Mouse (Mus musculus): ENCODE measurements around the gene Pias3. TPM values are rescaled to one million over a fixed set of nuclear protein-coding genes. Genes with fewer than 3 reads are reported as not detected.

Pias3 gene
- polyA plus RNA-seq, 1 experiment from 2014 or later, result 33.9 TPM

DNA sequence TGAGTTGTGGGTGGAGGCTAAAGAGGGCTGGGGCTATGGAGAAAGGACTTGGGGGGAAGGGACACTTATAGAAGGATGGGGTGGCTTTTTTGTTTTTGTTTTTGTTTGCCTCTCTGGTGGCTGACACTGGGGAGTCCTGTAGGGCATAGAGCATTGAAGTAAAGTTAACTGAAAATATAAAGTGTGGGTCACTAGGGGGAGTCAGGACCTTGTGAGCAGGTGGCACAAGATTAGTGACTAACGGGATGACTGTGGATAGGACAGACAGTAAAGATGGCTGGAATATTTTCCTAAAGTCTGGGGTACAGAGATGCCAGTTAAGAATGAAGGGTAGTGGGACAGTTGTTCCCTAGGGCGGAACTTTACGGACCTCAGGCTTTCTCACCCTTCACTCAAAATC, 5.9 kb upstream of the Pias3 start:
- peaks cover 10% of the 10 kb centered on the region for H3K4me1 ChIP-seq (replicated peaks)
- no peak overlapping the region for H3K27ac ChIP-seq
- peaks cover 11% of the 10 kb centered on the region; the same call in 1 of the 2 replicates for H3K27me3 ChIP-seq
- no peaks in the 10 kb centered on the region for H3K36me3 ChIP-seq
- no peak overlapping the region for H3K9ac ChIP-seq (replicated peaks)
- no peaks in the 10 kb centered on the region for H3K9me3 ChIP-seq
- H3K4me3 ChIP-seq (replicated peaks), result no peak overlapping the region
- 47% methylated on average over 3 of the region's 3 CpGs for WGBS
- ATAC-seq, result no peak
- H3K4me2 ChIP-seq (replicated peaks), result no peak overlapping the region

DNA sequence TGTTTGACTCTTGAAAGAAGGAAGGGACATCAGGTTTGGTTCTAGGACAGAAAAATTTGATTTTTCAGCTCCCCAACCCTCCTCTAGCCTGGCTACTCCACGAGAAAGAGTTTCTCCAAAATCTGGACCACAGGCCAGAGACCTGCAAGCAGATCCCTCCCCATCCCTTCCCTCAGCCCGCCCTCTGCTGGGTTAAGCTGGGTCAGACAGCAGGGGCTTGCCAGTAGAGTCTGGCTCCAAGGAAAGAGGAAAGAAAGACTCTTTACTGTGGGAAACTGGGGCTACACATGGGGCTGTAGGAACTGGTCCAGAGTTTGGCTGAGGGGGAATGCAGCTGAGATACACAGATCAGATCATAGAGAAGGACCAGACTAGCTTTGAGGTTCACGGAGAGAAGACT, 3.7 kb upstream of the Pias3 start:
- 19% methylated on average over 3 of the region's 3 CpGs for WGBS
- no peak overlapping the region for H3K27ac ChIP-seq
- H3K9me3 ChIP-seq, result no peaks in the 10 kb centered on the region
- no peak for ATAC-seq
- 0 out of 2 replicates have a peak, but pooled peaks cover 8% of the 10 kb centered on the region for H3K27me3 ChIP-seq
- no peak overlapping the region for H3K9ac ChIP-seq (replicated peaks)
- no peaks in the 10 kb centered on the region for H3K36me3 ChIP-seq
- H3K4me2 ChIP-seq (replicated peaks), result no peak overlapping the region
- no peak overlapping the region for H3K4me3 ChIP-seq (replicated peaks)
- peaks cover 19% of the 10 kb centered on the region for H3K4me1 ChIP-seq (replicated peaks)

DNA sequence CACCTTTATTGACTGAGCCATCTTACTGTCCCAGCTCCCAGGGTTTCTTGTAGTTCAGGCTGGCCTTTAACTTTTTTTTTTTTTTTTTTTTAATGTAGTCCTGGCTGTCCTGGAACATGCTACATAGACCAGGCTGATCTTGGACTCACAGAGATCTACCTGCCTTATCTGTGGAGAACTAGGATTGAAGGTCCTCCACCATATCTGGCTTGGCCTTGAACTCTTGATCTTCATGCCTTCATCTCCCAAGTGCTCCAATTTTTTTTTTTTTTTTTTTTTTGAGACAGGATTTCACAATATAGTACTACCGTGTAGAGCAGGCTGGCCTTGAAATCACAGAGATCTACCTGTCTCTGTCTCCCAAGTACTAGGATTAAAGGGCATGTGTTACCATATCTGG, 2.6 kb upstream of the Pias3 start:
- Histone ChIP-seq H3K4me2 (replicated peaks) (no peak overlapping the region), H3K9ac (replicated peaks) (no peak overlapping the region), H3K27ac (no peak overlapping the region), H3K36me3 (no peaks in the 10 kb centered on the region), H3K4me1 (replicated peaks) (peaks cover 28% of the 10 kb centered on the region), H3K27me3 (0 out of 2 replicates have a peak, but pooled peaks cover 3% of the 10 kb centered on the region), H3K9me3 (no peaks in the 10 kb centered on the region), H3K4me3 (replicated peaks) (no peak overlapping the region)
- ATAC-seq, result no peak
- WGBS, result 91% methylated on average over 1 of the region's 1 CpGs

DNA sequence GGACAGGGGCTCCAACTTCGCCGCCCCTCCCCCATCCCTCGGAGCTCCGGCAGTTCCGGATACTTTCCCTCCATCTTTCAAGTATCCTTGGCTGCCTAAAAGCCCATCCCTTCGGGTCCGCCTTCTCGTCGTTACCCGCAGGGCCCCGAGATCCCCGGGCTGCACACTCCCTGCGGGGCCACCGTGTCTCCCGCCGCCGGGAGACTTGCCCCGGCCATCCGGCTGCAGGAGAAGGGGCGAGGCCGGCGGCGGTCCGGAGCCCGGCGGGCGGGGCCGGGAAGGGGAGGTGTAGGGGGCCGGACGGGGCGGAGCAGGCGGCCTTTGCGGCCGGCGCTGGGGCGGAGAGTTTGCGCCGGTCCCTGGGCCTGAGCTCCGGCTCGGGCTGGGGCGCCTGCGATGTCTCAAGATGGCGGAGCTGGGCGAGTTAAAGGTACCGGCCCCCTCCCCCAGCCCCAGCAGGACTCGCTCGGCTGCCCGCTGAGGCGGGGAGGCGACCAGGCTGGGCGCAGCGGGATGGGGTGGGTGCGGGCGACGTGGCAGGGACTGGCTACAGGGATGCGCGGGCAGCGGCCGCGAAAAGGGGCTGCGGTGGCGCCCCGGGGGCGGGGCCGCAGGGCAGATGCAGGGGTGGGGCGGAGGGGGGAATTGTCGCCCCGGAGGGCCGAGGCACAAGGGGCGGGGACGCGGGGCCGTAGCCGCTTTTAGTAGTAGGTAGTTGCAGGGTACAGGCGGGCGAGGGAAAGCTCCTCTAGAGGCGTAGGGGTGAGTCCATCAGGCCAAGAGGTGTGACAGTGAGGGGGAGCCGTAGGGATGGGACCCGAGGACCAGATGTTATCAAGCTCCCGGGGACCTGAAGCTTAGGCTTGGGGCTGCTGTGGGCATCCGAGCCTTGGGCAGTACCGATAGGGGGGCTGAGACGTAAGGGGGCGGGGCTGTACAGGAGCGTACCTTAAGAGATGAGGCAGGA, 865 bp downstream of the Pias3 start:
- Histone ChIP-seq H3K9me3 (no peaks in the 10 kb centered on the region), H3K4me2 (replicated peaks) (peak overlapping the region; percentile 78), H3K36me3 (peaks cover 26% of the 10 kb centered on the region), H3K4me1 (replicated peaks) (peaks cover 26% of the 10 kb centered on the region), H3K4me3 (replicated peaks) (peak overlapping the region; percentile 82), H3K27me3 (0 out of 2 replicates have a peak, but pooled peaks cover 3% of the 10 kb centered on the region), H3K9ac (replicated peaks) (peak overlapping the region; percentile 88), H3K27ac (peak overlapping the region; percentile 92)
- WGBS, result under 1% methylated on average over 77 of the region's 85 CpGs
- peak; percentile 91 for ATAC-seq

DNA sequence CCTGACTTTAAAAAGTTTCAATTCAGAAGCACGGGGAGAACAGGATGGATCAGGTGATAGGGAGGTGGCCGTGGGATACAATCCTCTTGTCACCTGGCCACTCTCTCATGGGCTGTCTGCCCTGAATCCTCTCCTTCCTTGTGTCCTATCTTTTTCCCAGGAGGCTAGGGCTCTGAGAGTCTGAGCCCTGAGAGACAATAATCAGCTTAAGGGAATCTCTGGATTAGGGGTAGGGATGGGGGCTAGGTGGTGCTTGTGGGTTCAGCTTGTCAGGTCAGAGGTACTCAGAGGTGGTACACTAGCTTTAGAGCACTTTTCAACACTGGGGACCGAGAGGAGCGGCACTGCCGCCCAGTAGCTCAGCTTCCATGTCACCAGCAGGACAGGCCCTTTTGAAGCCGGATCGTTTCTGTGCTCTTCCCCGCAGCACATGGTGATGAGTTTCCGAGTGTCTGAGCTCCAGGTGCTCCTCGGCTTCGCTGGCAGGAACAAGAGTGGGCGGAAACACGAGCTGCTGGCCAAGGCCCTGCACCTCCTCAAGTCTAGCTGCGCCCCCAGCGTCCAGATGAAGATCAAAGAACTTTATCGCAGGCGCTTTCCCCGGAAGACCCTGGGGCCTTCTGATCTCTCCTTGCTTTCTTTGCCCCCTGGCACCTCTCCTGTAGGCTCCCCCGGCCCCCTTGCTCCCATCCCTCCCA, 3.0 kb downstream of the Pias3 start:
- Histone ChIP-seq H3K27ac (no peak overlapping the region), H3K4me1 (replicated peaks) (peaks cover 26% of the 10 kb centered on the region), H3K9ac (replicated peaks) (no peak overlapping the region), H3K4me3 (replicated peaks) (no peak overlapping the region), H3K27me3 (no peaks in the 10 kb centered on the region), H3K36me3 (peaks cover 44% of the 10 kb centered on the region), H3K9me3 (no peaks in the 10 kb centered on the region), H3K4me2 (replicated peaks) (no peak overlapping the region)
- 57% methylated on average over 19 of the region's 19 CpGs for WGBS
- ATAC-seq, result no peak

DNA sequence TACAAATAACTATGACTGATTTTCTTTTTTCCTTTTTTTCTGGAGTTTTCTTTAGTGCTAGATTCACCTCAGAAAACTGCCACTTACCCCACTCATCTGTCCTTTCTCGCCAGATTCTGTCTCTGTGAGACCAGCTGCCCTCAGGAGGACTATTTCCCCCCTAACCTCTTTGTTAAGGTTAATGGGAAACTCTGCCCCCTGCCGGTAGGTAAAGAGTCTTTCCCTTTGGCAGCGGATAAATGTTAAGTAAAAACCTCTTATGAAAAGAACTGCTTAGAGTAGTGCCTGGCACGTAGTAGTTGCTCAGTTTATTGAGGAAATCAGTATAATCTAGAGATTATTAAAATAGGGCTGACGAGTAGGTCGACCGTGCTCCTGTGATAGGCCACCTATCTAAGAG, 4.2 kb downstream of the Pias3 start:
- no peaks in the 10 kb centered on the region for H3K9me3 ChIP-seq
- H3K36me3 ChIP-seq, result peaks cover 57% of the 10 kb centered on the region
- ATAC-seq, result no peak
- H3K27ac ChIP-seq, result no peak overlapping the region
- no peak overlapping the region for H3K4me2 ChIP-seq (replicated peaks)
- no peak overlapping the region for H3K9ac ChIP-seq (replicated peaks)
- 52% methylated on average over 7 of the region's 7 CpGs for WGBS
- H3K4me1 ChIP-seq (replicated peaks), result peaks cover 26% of the 10 kb centered on the region
- H3K4me3 ChIP-seq (replicated peaks), result no peak overlapping the region
- H3K27me3 ChIP-seq, result no peaks in the 10 kb centered on the region

DNA sequence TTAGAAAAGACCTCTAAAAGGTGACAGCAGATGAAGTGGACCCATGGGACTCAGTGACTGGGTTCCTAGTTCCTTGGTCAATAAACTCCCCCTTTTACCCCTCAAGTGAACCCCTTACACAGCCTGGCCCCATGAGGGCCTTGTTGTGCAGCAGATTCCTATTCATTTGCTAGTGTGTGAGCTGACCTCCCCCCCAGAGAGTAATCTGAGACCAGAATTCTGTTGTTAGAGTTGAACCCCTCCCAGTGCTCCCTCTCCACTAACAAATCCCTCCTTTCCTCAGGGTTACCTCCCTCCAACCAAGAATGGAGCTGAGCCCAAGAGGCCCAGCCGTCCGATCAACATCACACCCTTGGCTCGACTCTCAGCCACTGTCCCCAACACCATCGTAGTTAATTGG, 4.8 kb downstream of the Pias3 start:
- Histone ChIP-seq H3K27me3 (no peaks in the 10 kb centered on the region), H3K36me3 (peaks cover 63% of the 10 kb centered on the region), H3K27ac (no peak overlapping the region), H3K9me3 (no peaks in the 10 kb centered on the region), H3K9ac (replicated peaks) (no peak overlapping the region), H3K4me1 (replicated peaks) (peaks cover 21% of the 10 kb centered on the region), H3K4me3 (replicated peaks) (no peak overlapping the region), H3K4me2 (replicated peaks) (no peak overlapping the region)
- 89% methylated on average over 4 of the region's 4 CpGs for WGBS
- no peak for ATAC-seq

DNA sequence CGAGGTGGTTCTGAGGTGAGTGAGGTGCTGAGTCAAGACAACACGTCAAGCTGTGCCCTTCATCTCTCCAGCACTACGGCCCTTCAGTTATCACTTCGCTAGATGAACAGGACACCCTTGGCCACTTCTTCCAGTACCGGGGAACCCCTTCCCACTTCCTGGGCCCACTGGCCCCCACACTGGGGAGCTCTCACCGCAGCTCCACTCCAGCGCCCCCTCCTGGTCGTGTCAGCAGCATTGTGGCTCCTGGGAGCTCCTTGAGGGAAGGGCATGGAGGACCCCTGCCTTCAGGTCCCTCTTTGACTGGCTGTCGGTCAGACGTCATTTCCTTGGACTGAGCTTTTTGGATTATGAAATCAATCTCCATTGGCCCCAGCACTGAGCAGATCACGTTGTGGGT, 8.6 kb downstream of the Pias3 start:
- H3K9ac ChIP-seq (replicated peaks), result no peak overlapping the region
- ATAC-seq, result no peak
- peaks cover 61% of the 10 kb centered on the region for H3K36me3 ChIP-seq
- H3K4me1 ChIP-seq (replicated peaks), result peaks cover 9% of the 10 kb centered on the region; the same call in 1 of the 2 replicates
- H3K27me3 ChIP-seq, result peaks cover 12% of the 10 kb centered on the region
- H3K9me3 ChIP-seq, result no peaks in the 10 kb centered on the region
- H3K27ac ChIP-seq, result no peak overlapping the region
- 71% methylated on average over 11 of the region's 11 CpGs for WGBS
- no peak overlapping the region for H3K4me3 ChIP-seq (replicated peaks)
- H3K4me2 ChIP-seq (replicated peaks), result no peak overlapping the region

DNA sequence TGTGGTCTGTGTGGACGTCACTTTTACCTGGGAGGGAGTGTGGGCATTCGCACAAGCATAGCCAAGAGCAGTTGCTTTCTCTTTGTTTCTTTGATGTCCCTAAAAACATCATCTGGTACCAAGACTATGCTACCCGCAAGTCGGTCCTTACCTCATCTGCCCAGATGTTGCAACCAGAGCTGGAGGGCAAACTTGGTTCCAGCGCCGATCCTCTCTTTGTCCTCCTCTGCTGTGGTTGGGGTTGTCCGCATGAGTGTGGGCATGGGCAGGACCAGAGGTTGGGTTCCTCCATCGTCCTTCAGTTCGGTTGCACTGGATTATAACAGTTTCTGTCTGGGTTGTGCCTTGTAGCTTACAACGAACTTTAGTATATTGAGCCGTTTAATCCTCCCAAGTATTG, 10.0 kb downstream of the Pias3 start:
- Histone ChIP-seq H3K27ac (no peak overlapping the region), H3K4me1 (replicated peaks) (peaks cover 9% of the 10 kb centered on the region; the same call in 1 of the 2 replicates), H3K9me3 (no peaks in the 10 kb centered on the region), H3K4me2 (replicated peaks) (no peak overlapping the region), H3K4me3 (replicated peaks) (no peak overlapping the region), H3K27me3 (peaks cover 12% of the 10 kb centered on the region), H3K9ac (replicated peaks) (no peak overlapping the region), H3K36me3 (peaks cover 63% of the 10 kb centered on the region)
- ATAC-seq, result no peak
- WGBS, result 91% methylated on average over 11 of the region's 11 CpGs

DNA sequence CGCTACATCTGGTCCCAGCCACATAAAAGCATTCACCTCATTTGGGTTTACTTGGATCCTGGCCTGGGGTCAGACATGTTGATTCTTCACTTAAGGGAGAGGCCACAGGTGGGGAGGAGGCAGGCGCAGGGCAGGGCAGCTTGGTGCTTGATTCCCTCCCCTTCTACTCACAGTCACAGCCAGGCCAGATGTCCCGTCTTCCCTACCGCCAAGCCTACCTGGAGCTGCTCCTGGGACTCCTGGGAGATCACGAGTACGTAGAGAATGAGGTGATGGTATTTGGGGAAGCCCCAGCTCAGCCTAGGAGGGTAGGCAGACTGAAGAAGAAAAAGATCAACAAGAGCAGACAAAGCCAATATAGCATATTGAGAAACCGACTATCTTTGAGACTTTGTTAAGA, 10.8 kb downstream of the Pias3 start:
- Histone ChIP-seq H3K9ac (replicated peaks) (no peak overlapping the region), H3K36me3 (peaks cover 63% of the 10 kb centered on the region), H3K27ac (no peak overlapping the region), H3K9me3 (no peaks in the 10 kb centered on the region), H3K4me1 (replicated peaks) (peaks cover 9% of the 10 kb centered on the region; the same call in 1 of the 2 replicates), H3K4me2 (replicated peaks) (no peak overlapping the region), H3K4me3 (replicated peaks) (no peak overlapping the region), H3K27me3 (peaks cover 12% of the 10 kb centered on the region)
- WGBS, result 78% methylated on average over 7 of the region's 7 CpGs
- ATAC-seq, result no peak

DNA sequence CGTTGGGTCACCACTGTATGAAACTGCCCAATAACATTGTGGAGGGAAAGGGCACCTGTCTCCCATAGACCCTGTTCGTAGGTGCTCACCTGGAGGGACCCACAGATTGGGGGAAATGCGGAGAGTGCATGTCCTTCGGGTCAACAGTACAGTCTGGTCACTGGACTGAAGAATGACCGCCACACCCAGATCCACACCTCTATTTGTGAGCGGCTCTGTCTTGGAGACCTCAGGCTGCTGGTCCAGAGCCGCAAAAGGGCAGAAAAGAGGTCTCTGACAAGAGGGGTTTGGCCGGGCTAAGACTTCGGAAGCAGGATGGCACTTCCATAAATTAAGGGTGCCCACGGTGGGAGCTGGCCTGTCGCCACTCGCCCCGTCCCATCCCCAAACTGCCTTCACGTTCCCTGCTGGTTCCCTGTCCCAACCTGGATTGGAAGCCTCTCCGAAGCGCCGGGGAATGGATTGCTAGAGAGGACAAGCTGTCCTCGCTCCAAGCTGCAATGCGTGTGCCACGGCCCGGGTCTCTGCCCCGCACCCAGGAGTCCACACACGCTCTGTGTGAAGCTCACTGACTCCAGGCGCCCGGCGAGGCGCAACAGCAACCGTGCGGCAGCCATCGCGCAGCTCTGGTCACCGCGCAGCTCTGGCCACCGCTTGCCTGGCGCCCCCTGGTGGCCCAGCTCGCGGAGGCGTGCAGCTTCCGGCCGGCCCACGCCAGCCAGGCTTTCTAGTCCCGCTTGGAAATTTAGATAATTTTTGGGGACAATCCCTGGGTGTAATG, 11.9 kb downstream of the Pias3 start, which contains the start of gene Nudt17:
TSS of gene Nudt17 (minus strand) at position 660 of the 781 bp plus-strand sequence.
- Histone ChIP-seq H3K27ac (no peak within 1 kb of the TSS), H3K36me3 (peaks cover 65% of the 10 kb centered on the region), H3K27me3 (peaks cover 12% of the 10 kb centered on the region), H3K4me1 (replicated peaks) (peaks cover 9% of the 10 kb centered on the region; the same call in 1 of the 2 replicates), H3K9ac (replicated peaks) (peak within 1 kb of the TSS; percentile 81), H3K4me3 (replicated peaks) (peak within 1 kb of the TSS; percentile 53), H3K4me2 (replicated peaks) (peak within 1 kb of the TSS; percentile 92), H3K9me3 (no peaks in the 10 kb centered on the region)
- ATAC-seq, result peak; percentile 91
- WGBS, result 5% methylated on average over 42 of the region's 42 CpGs

All from midbrain, embryonic 13.5 days (tissue).